Mouse (Mus musculus) large intestine, adult 2 months (tissue): ENCODE data around the gene Tcf19. TPM values are rescaled to one million over a fixed set of nuclear protein-coding genes. Genes with fewer than 3 reads are reported as not detected.
"Not testable (repeated sequence)": the region's sequence is repeated elsewhere in the genome, so short reads cannot be mapped to it uniquely, and the experiment has no call there.

Experiments used
- DNase-seq: peaks from one replicate; pipeline ENCODE4 v3.0.0-alpha.2; 2012; ENCODE audit warnings: low read depth, low spot score
- WGBS: fragments of 180-500 bp; shearing (Covaris S2); methylation state at CpG from one replicate; pipeline ENCODE4 v1.1.7; 2018; 5-methylcytosine and 5-hydroxymethylcytosine counted together
- polyA plus RNA-seq: library from polyadenylated mRNA; depleted of rRNA; stranded (reverse); fragments of >200 nt; gene quantifications from 2 replicates; pipeline ENCODE4 v1.2.3, GENCODE M21; 2012

Gene Tcf19
- polyA plus RNA-seq, 1 experiment, result 20.3 TPM

GRCm38 (mm10) chr17:35537421-35537820, 20.8 kb upstream of the Tcf19 start:
- WGBS, result 56% methylated on average over 4 of the region's 4 CpGs
- DNase-seq, result no peak

GRCm38 (mm10) chr17:35534343-35534742, 17.7 kb upstream of the Tcf19 start:
- no peak for DNase-seq
- 3% methylated on average over 6 of the region's 6 CpGs for WGBS

GRCm38 (mm10) chr17:35532901-35533300, 16.3 kb upstream of the Tcf19 start, which contains the start of gene Psors1c2:
TSS of gene Psors1c2 (plus strand) at chr17:35533201.
- DNase-seq, result no peak
- 15% methylated on average over 7 of the region's 7 CpGs for WGBS

- no peak for DNase-seq
- 10% methylated on average over 3 of the region's 3 CpGs for WGBS
Measured at GRCm38 (mm10) chr17:35532360-35532759, 15.7 kb upstream of the Tcf19 start.

GRCm38 (mm10) chr17:35526644-35527043, 10.0 kb upstream of the Tcf19 start:
- WGBS, result 79% methylated on average over 8 of the region's 8 CpGs
- DNase-seq, result no peak

GRCm38 (mm10) chr17:35524354-35524753, 7.7 kb upstream of the Tcf19 start:
- DNase-seq, result no peak
- 82% methylated on average over 9 of the region's 9 CpGs for WGBS

GRCm38 (mm10) chr17:35517526-35517925, 902 bp upstream of the Tcf19 start:
- WGBS, result 4% methylated on average over 12 of the region's 12 CpGs
- no peak for DNase-seq

- 4% methylated on average over 25 of the region's 25 CpGs for WGBS
- DNase-seq, result no peak
Measured at GRCm38 (mm10) chr17:35515911-35516640, 548 bp downstream of the Tcf19 start.

- WGBS, result 61% methylated on average over 6 of the region's 6 CpGs
- no peak for DNase-seq
Measured at GRCm38 (mm10) chr17:35514756-35515155, 1.9 kb downstream of the Tcf19 start.

- 14% methylated on average over 2 of the region's 2 CpGs for WGBS
- no peak for DNase-seq
Measured at GRCm38 (mm10) chr17:35513886-35514285, 2.7 kb downstream of the Tcf19 start.

GRCm38 (mm10) chr17:35512916-35513626, 3.6 kb downstream of the Tcf19 start:
- no peak for DNase-seq
- 93% methylated on average over 7 of the region's 7 CpGs for WGBS

- no peak for DNase-seq
Measured at GRCm38 (mm10) chr17:35509284-35509683, 7.3 kb downstream of the Tcf19 start.

GRCm38 (mm10) chr17:35508279-35508678, 8.3 kb downstream of the Tcf19 start:
- 68% methylated on average over 5 of the region's 5 CpGs for WGBS
- DNase-seq, result not testable (repeated sequence)

More at GRCm38 (mm10) chr17:35509284-35509683, 7.3 kb downstream of the Tcf19 start:
- WGBS, result 10% methylated on average over 8 of the region's 8 CpGs

- 51% methylated on average over 13 of the region's 13 CpGs for whole genome bisulfite sequencing
- no peak for DNase-seq
Measured at GRCm38 (mm10) chr17:35507556-35508260, 8.9 kb downstream of the Tcf19 start.

GRCm38 (mm10) chr17:35506881-35507280, 9.7 kb downstream of the Tcf19 start:
- 37% methylated on average over 10 of the region's 10 CpGs for WGBS
- no peak for DNase-seq

GRCm38 (mm10) chr17:35505776-35506175, 10.8 kb downstream of the Tcf19 start, which contains the start of gene Pou5f1:
TSS of gene Pou5f1 (plus strand) at chr17:35506018.
- WGBS, result 78% methylated on average over 13 of the region's 13 CpGs
- DNase-seq, result no peak

GRCm38 (mm10) chr17:35504628-35505481, 11.8 kb downstream of the Tcf19 start:
- 67% methylated on average over 8 of the region's 8 CpGs for whole genome bisulfite sequencing
- no peak for DNase-seq

- 56% methylated on average over 5 of the region's 5 CpGs for WGBS
- no peak for DNase-seq
Measured at GRCm38 (mm10) chr17:35503849-35504248, 12.8 kb downstream of the Tcf19 start.

GRCm38 (mm10) chr17:35502762-35503161, 13.9 kb downstream of the Tcf19 start:
- no peak for DNase-seq
- 49% methylated on average over 5 of the region's 5 CpGs for WGBS
